Mouse (Mus musculus) heart, embryonic 16.5 days (tissue): ENCODE data around the gene Ccdc80. TPM values are rescaled to one million over a fixed set of nuclear protein-coding genes. Genes with fewer than 3 reads are reported as not detected.
A peak's percentile ranks its signal among the peaks of the same experiment; 100 is the strongest.

ENCODE experiments used
- ATAC-seq: fragments of 200-750 bp; cut with Nextera tagmentation; replicated peaks from 2 replicates; pipeline ENCODE4 v1.8.0; 2017; ENCODE audit warnings: moderate number of reproducible peaks; ENCODE audit not compliant: insufficient read depth, low FRiP score; ENCODE audit errors: extremely low read depth
- H3K27ac ChIP-seq: fragments of 300-500 bp; sonication (generic); 2 replicates; pipeline ENCODE4 v1.5.1; 2014; ENCODE audit warnings: mild to moderate bottlenecking, low read length, control low read depth, moderate library complexity
- H3K27me3 ChIP-seq: fragments of 300-500 bp; sonication (generic); 2 replicates; pipeline ENCODE4 v1.6.1; 2014; ENCODE audit warnings: low read length, mixed read lengths; ENCODE audit not compliant: control insufficient read depth, insufficient read depth
- H3K36me3 ChIP-seq: fragments of 300-500 bp; sonication (generic); 2 replicates; pipeline ENCODE4 v1.6.1; 2014; ENCODE audit not compliant: control insufficient read depth, insufficient read depth
- H3K4me1 ChIP-seq: fragments of 300-500 bp; sonication (generic); 2 replicates; pipeline ENCODE4 v1.6.1; 2014; ENCODE audit warnings: low read length, mixed read lengths; ENCODE audit not compliant: control insufficient read depth, insufficient read depth
- H3K4me2 ChIP-seq: fragments of 300-500 bp; sonication (generic); 2 replicates; pipeline ENCODE4 v1.6.1; 2014; ENCODE audit warnings: low read depth, mild to moderate bottlenecking, control low read depth, low read length
- H3K4me3 ChIP-seq: fragments of 300-500 bp; sonication (generic); 2 replicates; pipeline ENCODE4 v1.5.1; 2014; ENCODE audit warnings: mild to moderate bottlenecking, control low read depth, low read length
- H3K9ac ChIP-seq: fragments of 300-500 bp; sonication (generic); 2 replicates; pipeline ENCODE4 v1.6.1; 2014; ENCODE audit warnings: low read length, control low read depth
- H3K9me3 ChIP-seq: fragments of 300-500 bp; sonication (generic); replicated peaks from 2 replicates; pipeline ENCODE4 v1.6.1; 2016; ENCODE audit warnings: low read length; ENCODE audit not compliant: control insufficient read depth
- WGBS: fragments of 180-500 bp; shearing (Covaris S2); extraction: QIAGEN DNeasy Blood & Tissue Kit; methylation state at CpG from one replicate; pipeline ENCODE4 v1.1.7; 2014; 5-methylcytosine and 5-hydroxymethylcytosine counted together
- polyA plus RNA-seq: library from polyadenylated mRNA; unstranded; fragments of >200 nt; fragmentation: Nextera tagmentation; extraction: Ambion mirVana; gene quantifications from 2 replicates; pipeline ENCODE4 v1.2.1, GENCODE M21; 2015

The Ccdc80 gene
- polyA plus RNA-seq, 1 experiment from 2014 or later, result 80.0 TPM

GRCm38 (mm10) chr16:45158522-45159388, 65.6 kb downstream of the Ccdc80 start, which contains the start of the genes Slc35a5 and Atg3:
Gene Slc35a5, minus strand, starts transcription at chr16:45158706.
Gene Atg3, plus strand, starts transcription at chr16:45158785.
- peak within 1 kb of the TSS; percentile 69 for H3K4me3 ChIP-seq
- under 1% methylated on average over 59 of the region's 64 CpGs for WGBS
- H3K36me3 ChIP-seq, result peaks cover 7% of the 10 kb centered on the region; the same call in 1 of the 2 replicates
- ATAC-seq, result peak; percentile 99
- H3K9me3 ChIP-seq, result no peaks in the 10 kb centered on the region
- peak within 1 kb of the TSS; percentile 90 for H3K4me2 ChIP-seq
- H3K4me1 ChIP-seq, result peaks cover 17% of the 10 kb centered on the region
- peak within 1 kb of the TSS; percentile 89 for H3K9ac ChIP-seq
- no peaks in the 10 kb centered on the region for H3K27me3 ChIP-seq
- peak within 1 kb of the TSS; percentile 97 for H3K27ac ChIP-seq

GRCm38 (mm10) chr16:45159389-45159716, 66.2 kb downstream of the Ccdc80 start:
- H3K27me3 ChIP-seq, result no peaks in the 10 kb centered on the region
- no peak for ATAC-seq
- peak overlapping the region; percentile 69 for H3K4me3 ChIP-seq
- peak overlapping the region; percentile 97 for H3K27ac ChIP-seq
- WGBS, result 1% methylated on average over 11 of the region's 11 CpGs
- peaks cover 17% of the 10 kb centered on the region for H3K4me1 ChIP-seq
- peak overlapping the region; percentile 79 for H3K4me2 ChIP-seq
- H3K9ac ChIP-seq, result peak overlapping the region; percentile 86
- no peaks in the 10 kb centered on the region for H3K9me3 ChIP-seq
- peaks cover 7% of the 10 kb centered on the region; the same call in 1 of the 2 replicates for H3K36me3 ChIP-seq

Other genes starting within 250 kb of the Ccdc80 start
- gene Cd200r2, start 226.3 kb upstream of the Ccdc80 start, polyA plus RNA-seq, result 0.08 and 0.11 TPM in 2 replicates
- 0.34 TPM in 2 replicates for gene Cd200r3, start 149.7 kb upstream of the Ccdc80 start, polyA plus RNA-seq
- gene Slc35a5, start 65.3 kb downstream of the Ccdc80 start, polyA plus RNA-seq, result 14.5 and 17.4 TPM in 2 replicates
- 32.4 and 34.0 TPM in 2 replicates for gene Atg3, start 65.4 kb downstream of the Ccdc80 start, polyA plus RNA-seq
- gene Btla, start 130.9 kb downstream of the Ccdc80 start, polyA plus RNA-seq, result 0.10 and 0.49 TPM in 2 replicates